Mouse (Mus musculus): ENCODE measurements around the gene B4galnt3.

GRCm38 (mm10) chr6:120196837-120197236 is 97.5 kb downstream of the B4galnt3 start:
- TF ChIP-seq POLR2A (IDR thresholded peaks at IDR 0.05; ENCODE audit: control insufficient read depth, extremely low read depth, insufficient read depth, low read length, poor library complexity) (no peak), CTCF (IDR thresholded peaks at IDR 0.05; ENCODE audit: borderline replicate concordance, control insufficient read depth, extremely low read depth, insufficient read depth, low read length, poor library complexity) (no peak)

All from thymus, adult 2 months (tissue).